Mouse (Mus musculus): ENCODE measurements around the gene Prr14l. TPM values are rescaled to one million over a fixed set of nuclear protein-coding genes. Genes with fewer than 3 reads are reported as not detected.
"Not testable (repeated sequence)": the region's sequence is repeated elsewhere in the genome, so short reads cannot be mapped to it uniquely, and the experiment has no call there.

The Prr14l gene
- polyA plus RNA-seq, 1 experiment from 2014 or later: 11.8 TPM

DNA sequence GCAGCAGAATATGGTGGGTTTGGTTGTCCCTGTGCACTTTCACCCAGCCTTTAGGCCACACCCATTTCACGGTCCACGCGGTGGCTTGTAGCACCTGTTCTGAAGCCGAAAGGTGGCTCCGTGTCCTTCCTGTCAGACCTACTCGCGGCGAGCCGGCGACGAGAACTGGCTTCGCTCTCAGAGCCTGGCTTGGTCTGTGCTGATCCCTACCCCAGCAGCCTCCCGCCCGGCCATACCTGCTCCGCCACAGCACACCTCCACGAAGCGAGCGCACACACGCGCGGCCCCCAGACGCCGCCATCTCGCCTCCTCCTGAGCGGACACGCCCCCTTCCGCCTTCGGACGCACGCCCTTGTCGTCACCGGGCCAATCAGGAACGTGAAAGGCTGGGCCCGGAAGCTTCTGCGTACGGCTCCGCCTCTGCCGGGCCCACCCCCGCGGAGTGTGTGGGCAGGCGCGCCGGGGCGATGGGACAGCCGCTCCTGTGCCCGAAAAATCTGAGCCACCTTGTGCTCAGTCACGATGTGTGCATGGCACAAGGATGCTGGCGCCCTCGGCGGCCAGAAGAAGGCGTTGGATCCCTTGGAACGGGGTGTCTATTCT, 68.6 kb downstream of the Prr14l start, which contains the start of gene Pisd:
Gene Pisd (minus strand): TSS at position 334 of the 603 bp plus-strand sequence.
- H3K4me2 ChIP-seq: peak within 1 kb of the TSS; percentile 90
- H3K36me3 ChIP-seq: peaks cover 18% of the 10 kb centered on the region
- peak within 1 kb of the TSS; percentile 87 for H3K4me3 ChIP-seq
- no peaks in the 10 kb centered on the region for H3K27me3 ChIP-seq (replicated peaks)
- ATAC-seq (ENCODE audit: insufficient number of reproducible peaks, low FRiP score): peak; percentile 100
- H3K4me1 ChIP-seq (replicated peaks): peaks cover 4% of the 10 kb centered on the region
- under 1% methylated on average over 51 of the region's 52 CpGs for WGBS
- H3K9me3 ChIP-seq (replicated peaks): no peaks in the 10 kb centered on the region
- 0 out of 2 replicates have a peak within 1 kb of the TSS, but pooled peaks have one; percentile 20 for H3K27ac ChIP-seq (ENCODE audit: poor library complexity, severe bottlenecking)
- peak within 1 kb of the TSS; percentile 80 for H3K9ac ChIP-seq

DNA sequence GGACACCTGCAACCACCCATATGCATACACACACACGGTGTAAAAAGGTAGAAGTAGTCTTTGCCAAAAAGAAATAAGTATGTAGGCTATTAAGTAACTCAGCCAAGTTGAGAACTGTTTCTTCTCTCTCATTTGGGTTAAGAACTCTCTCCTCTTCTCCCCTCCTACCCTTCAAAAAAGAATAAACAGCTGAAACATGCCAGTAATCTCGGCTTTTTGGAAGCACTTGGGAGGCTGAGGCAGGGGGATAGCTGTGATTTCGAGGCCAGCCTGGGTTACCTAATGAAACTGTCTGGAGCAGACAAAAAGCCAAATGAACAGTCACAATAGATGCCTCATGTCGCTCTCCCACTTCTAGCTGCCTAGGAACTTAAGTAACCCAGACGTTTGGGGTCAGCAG, 69.3 kb downstream of the Prr14l start:
- Histone ChIP-seq H3K4me1 (replicated peaks) (peaks cover 4% of the 10 kb centered on the region), H3K4me3 (peak overlapping the region; percentile 87), H3K27me3 (replicated peaks) (no peaks in the 10 kb centered on the region), H3K27ac (ENCODE audit: poor library complexity, severe bottlenecking) (no peak overlapping the region), H3K4me2 (peak overlapping the region; percentile 90), H3K9ac (peak overlapping the region; percentile 80), H3K9me3 (replicated peaks) (no peaks in the 10 kb centered on the region), H3K36me3 (peaks cover 17% of the 10 kb centered on the region)
- WGBS: 24% methylated on average over 5 of the region's 5 CpGs
- ATAC-seq (ENCODE audit: insufficient number of reproducible peaks, low FRiP score): no peak

DNA sequence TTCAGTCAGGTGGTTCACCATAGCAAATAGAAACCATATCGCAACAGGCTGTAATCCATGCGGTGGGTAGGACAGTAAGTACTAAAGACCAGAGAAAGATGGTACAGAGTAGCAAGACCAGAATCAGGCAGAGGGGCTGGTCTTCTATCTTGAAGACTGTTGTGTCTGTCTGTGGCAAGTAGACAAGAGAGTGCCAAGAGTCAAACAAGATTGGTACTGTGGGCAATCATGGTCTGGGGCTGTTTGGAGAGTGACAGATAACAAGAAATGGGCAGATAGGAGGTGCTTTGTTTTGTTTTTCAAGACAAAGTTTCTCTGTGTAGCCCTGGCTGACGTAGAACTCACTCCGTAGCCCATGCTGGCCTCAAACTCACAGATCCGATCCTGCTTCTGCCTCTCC, 72.5 kb downstream of the Prr14l start:
- Histone ChIP-seq H3K9me3 (replicated peaks) (no peaks in the 10 kb centered on the region), H3K9ac (no peak overlapping the region), H3K36me3 (peaks cover 3% of the 10 kb centered on the region; the same call in 1 of the 2 replicates), H3K4me1 (replicated peaks) (peaks cover 4% of the 10 kb centered on the region), H3K27ac (ENCODE audit: poor library complexity, severe bottlenecking) (no peak overlapping the region), H3K27me3 (replicated peaks) (no peaks in the 10 kb centered on the region), H3K4me3 (no peak overlapping the region), H3K4me2 (no peak overlapping the region)
- no peak for ATAC-seq (ENCODE audit: insufficient number of reproducible peaks, low FRiP score)
- WGBS: 89% methylated on average over 5 of the region's 5 CpGs

DNA sequence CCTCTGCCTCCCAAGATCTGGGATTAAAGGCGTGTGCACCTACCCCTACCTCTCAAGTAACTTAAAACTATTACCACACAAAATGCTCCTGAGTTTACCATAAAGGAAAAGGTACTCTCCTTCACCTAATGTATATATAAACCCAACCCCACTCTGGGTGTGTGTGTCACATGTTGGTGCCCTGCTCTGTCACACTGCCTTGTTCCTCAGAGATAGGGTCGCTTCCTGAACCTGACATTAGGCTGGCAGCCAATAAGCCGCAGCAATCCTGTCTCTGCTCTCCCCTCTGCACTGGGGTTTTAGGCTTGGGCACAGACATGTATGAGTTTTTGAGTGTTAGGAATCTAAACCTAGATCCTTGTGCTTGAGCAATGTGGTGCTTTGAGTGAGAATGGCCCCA, 75.9 kb downstream of the Prr14l start:
- Histone ChIP-seq H3K36me3 (peaks cover 14% of the 10 kb centered on the region), H3K27me3 (replicated peaks) (no peaks in the 10 kb centered on the region), H3K27ac (ENCODE audit: poor library complexity, severe bottlenecking) (no peak overlapping the region), H3K4me3 (no peak overlapping the region), H3K9me3 (replicated peaks) (no peaks in the 10 kb centered on the region), H3K4me2 (no peak overlapping the region), H3K9ac (no peak overlapping the region), H3K4me1 (replicated peaks) (no peaks in the 10 kb centered on the region)
- 78% methylated on average over 3 of the region's 3 CpGs for WGBS
- ATAC-seq (ENCODE audit: insufficient number of reproducible peaks, low FRiP score): no peak

DNA sequence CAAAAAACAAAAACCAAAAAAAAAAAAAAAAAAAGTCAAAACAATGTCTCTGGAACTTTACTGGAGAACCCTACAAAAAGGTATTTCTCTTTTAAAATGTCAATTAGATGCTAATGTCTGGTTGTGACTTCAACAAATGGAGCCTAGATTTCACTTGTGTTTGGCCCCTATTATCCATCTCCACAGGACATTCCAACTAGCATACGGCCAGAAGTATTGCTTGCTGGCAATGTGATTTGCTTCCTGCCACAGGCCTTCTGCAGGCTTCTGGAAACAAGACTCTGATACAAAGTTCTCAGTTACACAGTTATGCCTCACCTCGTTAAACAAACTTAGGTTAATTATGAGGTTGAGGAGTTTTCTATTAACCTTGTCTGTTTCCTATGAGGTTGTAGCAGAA, 81.7 kb downstream of the Prr14l start:
- Histone ChIP-seq H3K4me2 (no peak overlapping the region), H3K27me3 (replicated peaks) (no peaks in the 10 kb centered on the region), H3K4me1 (replicated peaks) (0 out of 2 replicates have a peak, but pooled peaks cover 5% of the 10 kb centered on the region), H3K9me3 (replicated peaks) (no peaks in the 10 kb centered on the region), H3K9ac (no peak overlapping the region), H3K36me3 (peaks cover 20% of the 10 kb centered on the region), H3K4me3 (no peak overlapping the region), H3K27ac (ENCODE audit: poor library complexity, severe bottlenecking) (no peak overlapping the region)
- 87% methylated on average over 2 of the region's 2 CpGs for whole genome bisulfite sequencing
- ATAC-seq (ENCODE audit: insufficient number of reproducible peaks, low FRiP score): no peak

DNA sequence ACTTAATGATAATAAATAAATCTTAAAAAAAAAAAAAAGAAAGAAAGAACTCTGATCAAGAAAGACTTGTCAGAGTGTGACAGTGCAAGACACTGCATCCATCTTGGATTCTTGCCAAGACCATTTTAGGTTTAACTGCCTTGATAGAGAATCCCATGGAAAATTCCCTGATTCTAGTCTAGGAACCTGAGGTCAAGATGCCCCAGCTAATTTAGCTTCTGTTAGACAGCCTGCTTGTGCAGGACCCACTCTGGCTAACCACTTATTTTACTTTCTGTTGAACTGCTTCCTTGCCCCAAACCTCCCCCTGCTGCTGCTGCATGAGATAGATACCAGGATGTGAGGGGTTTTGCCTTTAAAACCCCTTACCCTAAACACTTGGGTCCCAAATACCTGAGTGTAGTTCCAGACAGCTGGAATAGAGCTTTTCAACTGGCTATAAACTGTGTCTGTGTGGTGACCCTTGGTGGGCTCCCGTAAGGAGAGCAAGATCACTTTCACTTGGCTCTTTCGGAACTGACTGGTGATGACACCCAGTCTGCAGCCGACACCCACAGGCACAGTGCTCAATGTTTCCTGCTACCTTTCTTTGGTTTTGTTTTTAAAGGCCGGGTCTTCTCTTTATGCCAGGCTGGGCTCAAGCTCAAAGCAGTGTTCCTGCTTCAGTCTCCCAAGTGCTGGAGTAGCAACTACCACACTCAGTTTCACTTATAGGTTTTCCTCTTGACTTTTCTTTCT, 86.3 kb downstream of the Prr14l start:
- no peak overlapping the region for H3K4me3 ChIP-seq

DNA sequence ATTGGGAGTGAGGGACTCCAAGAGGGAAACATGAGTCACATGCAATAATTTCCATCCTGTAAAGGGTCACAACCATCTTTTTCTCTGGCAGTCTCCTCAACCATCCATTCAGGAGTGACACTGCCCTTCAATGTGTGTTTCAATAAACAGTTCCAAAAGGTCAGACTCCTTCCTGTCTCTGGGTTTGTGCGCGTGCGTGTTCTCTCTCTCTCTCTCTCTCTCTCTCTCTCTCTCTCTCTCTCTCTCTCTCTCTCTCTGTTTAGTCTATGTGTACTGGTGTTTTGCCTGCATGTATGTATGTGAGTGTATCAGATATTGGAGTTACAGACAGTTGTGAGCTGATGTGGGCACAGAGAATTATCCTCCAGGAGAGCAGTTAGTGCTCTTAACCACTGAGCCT, 87.1 kb downstream of the Prr14l start:
- 88% methylated on average over 3 of the region's 3 CpGs for WGBS
- ATAC-seq (ENCODE audit: insufficient number of reproducible peaks, low FRiP score): no peak
- peaks cover 18% of the 10 kb centered on the region for H3K36me3 ChIP-seq

More for the DNA sequence above, 86.3 kb downstream of the Prr14l start:
- WGBS: 87% methylated on average over 4 of the region's 4 CpGs
- peaks cover 23% of the 10 kb centered on the region for H3K36me3 ChIP-seq
- ATAC-seq (ENCODE audit: insufficient number of reproducible peaks, low FRiP score): no peak
- no peaks in the 10 kb centered on the region for H3K27me3 ChIP-seq (replicated peaks)
- no peak overlapping the region for H3K4me2 ChIP-seq
- H3K4me1 ChIP-seq (replicated peaks): peaks cover 12% of the 10 kb centered on the region
- H3K9me3 ChIP-seq (replicated peaks): no peaks in the 10 kb centered on the region
- no peak overlapping the region for H3K9ac ChIP-seq
- H3K27ac ChIP-seq (ENCODE audit: poor library complexity, severe bottlenecking): no peak overlapping the region

DNA sequence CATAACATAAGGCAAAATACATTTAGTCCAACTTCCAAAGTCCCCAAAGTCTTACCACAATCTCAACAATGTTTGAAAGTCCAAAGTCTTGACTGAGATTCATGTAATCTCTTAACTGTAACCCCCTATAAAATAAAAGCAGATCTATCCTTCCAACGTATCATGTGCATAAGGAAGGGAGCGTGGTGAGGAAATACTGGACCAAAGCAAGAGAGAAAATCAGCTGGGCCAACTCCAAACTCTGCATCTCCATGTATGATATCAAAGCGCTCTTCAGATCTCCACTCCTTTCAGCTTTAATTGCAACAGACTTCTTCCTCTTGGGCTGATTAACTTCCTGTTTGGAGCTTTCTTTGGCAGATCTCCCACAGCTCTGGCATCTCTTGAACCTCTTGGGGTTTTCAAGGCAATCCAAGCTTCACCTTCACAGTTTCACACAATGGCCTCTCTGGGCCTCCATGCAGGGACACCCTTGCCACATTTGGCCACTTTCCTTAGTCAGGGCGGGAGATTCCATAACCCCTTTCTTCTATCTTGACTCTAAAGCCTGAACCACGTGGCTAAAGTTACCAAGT, 92.4 kb downstream of the Prr14l start:
- 62% methylated on average over 5 of the region's 5 CpGs for WGBS
- Histone ChIP-seq H3K27ac (ENCODE audit: poor library complexity, severe bottlenecking) (no peak overlapping the region), H3K36me3 (peaks cover 18% of the 10 kb centered on the region), H3K4me3 (no peak overlapping the region), H3K9ac (no peak overlapping the region), H3K9me3 (replicated peaks) (no peaks in the 10 kb centered on the region), H3K4me1 (replicated peaks) (peaks cover 15% of the 10 kb centered on the region), H3K4me2 (no peak overlapping the region), H3K27me3 (replicated peaks) (no peaks in the 10 kb centered on the region)
- no peak for ATAC-seq (ENCODE audit: insufficient number of reproducible peaks, low FRiP score)

More for the DNA sequence above, 87.1 kb downstream of the Prr14l start:
- Histone ChIP-seq H3K4me3 (no peak overlapping the region), H3K4me2 (no peak overlapping the region), H3K9me3 (replicated peaks) (no peaks in the 10 kb centered on the region), H3K27me3 (replicated peaks) (no peaks in the 10 kb centered on the region), H3K27ac (ENCODE audit: poor library complexity, severe bottlenecking) (no peak overlapping the region), H3K4me1 (replicated peaks) (peaks cover 14% of the 10 kb centered on the region), H3K9ac (no peak overlapping the region)

DNA sequence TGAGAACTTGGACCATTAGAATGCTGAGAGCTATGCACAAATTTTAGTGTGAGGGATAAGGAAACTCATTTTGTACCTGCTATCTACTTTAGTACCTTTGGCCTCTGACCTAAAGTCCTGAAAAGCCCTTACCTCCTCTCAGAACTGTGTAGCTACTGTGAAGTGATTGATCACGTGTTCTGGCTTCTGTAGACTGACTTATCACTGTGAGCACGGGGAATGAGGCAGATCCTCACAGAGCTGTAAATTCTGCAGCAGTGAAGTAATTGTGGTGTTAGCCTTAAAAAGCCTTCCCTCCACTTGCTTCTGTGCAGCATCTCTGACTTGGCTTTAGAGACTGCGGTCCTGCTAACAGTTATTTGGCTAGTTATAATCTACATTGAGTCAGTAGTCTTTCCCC, 93.3 kb downstream of the Prr14l start:
- Histone ChIP-seq H3K9ac (no peak overlapping the region), H3K4me2 (no peak overlapping the region), H3K27ac (ENCODE audit: poor library complexity, severe bottlenecking) (no peak overlapping the region), H3K9me3 (replicated peaks) (no peaks in the 10 kb centered on the region), H3K4me1 (replicated peaks) (peaks cover 10% of the 10 kb centered on the region), H3K27me3 (replicated peaks) (no peaks in the 10 kb centered on the region), H3K4me3 (no peak overlapping the region), H3K36me3 (peaks cover 18% of the 10 kb centered on the region)
- ATAC-seq (ENCODE audit: insufficient number of reproducible peaks, low FRiP score): 0 out of 2 replicates have a peak, but pooled peaks have one; percentile 40
- 53% methylated on average over 3 of the region's 3 CpGs for WGBS

DNA sequence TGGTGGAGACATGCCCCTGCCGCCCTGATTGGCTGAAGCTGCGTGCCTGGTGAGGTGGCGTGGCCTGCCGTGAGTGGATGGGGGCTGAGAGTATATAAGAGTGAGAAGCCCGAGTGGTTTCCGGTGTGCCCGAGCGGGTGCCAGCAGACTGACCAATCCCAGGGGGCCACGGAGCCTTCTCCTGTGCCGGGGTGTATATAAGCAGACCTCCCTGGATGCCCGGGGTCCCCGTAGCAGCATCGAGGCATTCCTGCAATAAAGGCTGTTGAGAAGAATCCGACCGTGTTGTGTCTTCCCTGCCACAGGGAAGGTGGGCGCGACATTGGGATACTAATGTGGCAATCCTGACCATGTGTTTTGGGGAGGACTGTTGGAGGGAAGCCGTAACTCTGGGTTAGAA, 93.7 kb downstream of the Prr14l start:
- not testable (repeated sequence) for H3K9me3 ChIP-seq (replicated peaks); H3K4me3 ChIP-seq; H3K27ac ChIP-seq (ENCODE audit: poor library complexity, severe bottlenecking); H3K27me3 ChIP-seq (replicated peaks); ATAC-seq (ENCODE audit: insufficient number of reproducible peaks, low FRiP score); H3K4me2 ChIP-seq; H3K9ac ChIP-seq
- whole genome bisulfite sequencing: 88% methylated on average over 18 of the region's 18 CpGs
- H3K36me3 ChIP-seq: peaks cover 18% of the 10 kb centered on the region
- H3K4me1 ChIP-seq (replicated peaks): peaks cover 10% of the 10 kb centered on the region

DNA sequence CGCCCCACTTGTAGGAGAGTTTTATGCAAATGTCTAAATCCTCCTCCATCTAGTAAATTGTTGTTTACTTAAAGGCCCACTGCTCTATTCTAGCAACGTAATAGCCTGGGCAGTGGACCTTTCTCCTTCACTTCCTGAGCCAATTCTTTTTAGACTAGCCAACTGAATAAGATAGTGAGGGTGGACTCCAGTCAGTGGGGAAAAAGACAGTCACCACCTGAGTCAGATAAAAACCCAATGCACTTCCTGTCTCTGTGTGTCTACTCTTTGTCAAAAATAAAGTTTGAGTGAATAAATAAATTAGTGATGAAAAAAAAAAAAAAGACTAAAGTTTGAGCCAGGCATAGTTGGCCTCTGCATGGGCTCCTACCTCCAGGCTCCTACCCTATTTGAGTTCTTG, 94.4 kb downstream of the Prr14l start:
- Histone ChIP-seq H3K27ac (ENCODE audit: poor library complexity, severe bottlenecking) (no peak overlapping the region), H3K9ac (no peak overlapping the region), H3K36me3 (peaks cover 18% of the 10 kb centered on the region), H3K4me1 (replicated peaks) (peaks cover 10% of the 10 kb centered on the region), H3K4me2 (no peak overlapping the region), H3K4me3 (no peak overlapping the region), H3K9me3 (replicated peaks) (no peaks in the 10 kb centered on the region), H3K27me3 (replicated peaks) (no peaks in the 10 kb centered on the region)
- no peak for ATAC-seq (ENCODE audit: insufficient number of reproducible peaks, low FRiP score)
- WGBS: 72% methylated on average over 2 of the region's 2 CpGs
